Comparison of ENCODE assay signal across 10 mouse cellular contexts in the genomic region with DNA sequence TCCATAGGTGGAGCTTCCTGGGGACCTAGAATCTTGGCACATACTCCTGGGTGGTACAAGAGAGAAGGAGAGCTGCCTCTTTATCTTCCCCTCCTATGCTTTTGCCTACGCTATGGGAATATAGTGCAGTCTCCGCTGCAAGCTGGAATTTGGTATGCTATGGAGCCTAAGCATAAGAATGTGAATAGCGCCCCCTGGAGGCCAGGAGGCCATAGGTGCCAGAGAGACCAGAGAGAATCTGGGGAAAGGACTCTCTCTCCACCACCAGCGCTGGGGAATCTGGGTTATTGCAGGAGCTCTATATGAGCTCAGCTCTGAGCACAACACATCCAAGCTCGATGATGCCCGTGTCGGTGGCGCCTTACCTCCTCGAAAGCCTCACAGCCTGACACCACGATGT. TPM values are rescaled to one million over a fixed set of nuclear protein-coding genes. Genes with fewer than 3 reads are reported as not detected.
DNase-seq lines count a peak whose midpoint lies in the region; ATAC-seq and TF ChIP-seq lines count a peak whose summit lies in the region.
"Had no signal": no experiment of that assay in that cellular context is flagged by ENCODE, and none has a peak within 500 bp of the region (broad histone marks: within the 10 kb centered on the region; RNA-seq: fewer than 3 reads in every experiment).

No protein-coding gene starts in this region.

- no peak overlapping the region for H3K9ac ChIP-seq in liver, adult 2 months (ENCODE audit: low read depth, low read length)
- H3K9ac ChIP-seq in liver, embryonic 12.5 days, result no peak overlapping the region
- no peak overlapping the region for H3K9ac ChIP-seq in CH12.LX (ENCODE audit: insufficient read depth, low read depth)
- H3K9ac ChIP-seq: heart, embryonic 15.5 days; midbrain, embryonic 12.5 days had no signal

- TF ChIP-seq CTCF in liver, adult 2 months (IDR thresholded peaks at IDR 0.05; ENCODE audit: low read depth, low read length), result peak; percentile 71; the same call in 1 of the 2 replicates
- peak; percentile 47 to 64; a peak in 3 of 4 replicates for TF ChIP-seq CTCF in CH12.LX (conservative IDR thresholded peaks at IDR 0.05 in 1 of 2, IDR thresholded peaks at IDR 0.05 in 1 of 2; ENCODE audit: low read depth in 2 of 2, low read length in 2 of 2)

- H3K4me3 ChIP-seq in liver, adult 2 months (ENCODE audit: insufficient read depth, low read depth, low read length), result no peak overlapping the region
- no peak overlapping the region for H3K4me3 ChIP-seq in liver, embryonic 12.5 days
- H3K4me3 ChIP-seq in CH12.LX (replicated peaks in 1 of 3; ENCODE audit: low read depth in 2 of 3, low read length in 2 of 3, poor library complexity in 1 of 3), result no peak overlapping the region
- H3K4me3 ChIP-seq: heart, embryonic 15.5 days; midbrain, embryonic 12.5 days had no signal

- DNase-seq in liver, adult 2 months (ENCODE audit: extremely low read depth, low read depth, low spot score), result no peak
- DNase-seq in CH12.LX (ENCODE audit: extremely low read depth) (no peak), R1 (ENCODE audit: low read depth, low spot score) (peak; percentile 89)
- no peak for DNase-seq in left cerebral cortex, adult 8-10 months (ENCODE audit: low spot score in 2 of 2)
- DNase-seq in cerebellum, postnatal 25 days, result no peak
- DNase-seq: left cerebral cortex, postnatal 4 days had no signal

- in situ Hi-C loops in CH12.LX (cut with MboI; ENCODE audit: low pct_ligation_motif_present, low pct_unique_long_range_greater_than_20kb, low sequenced_read_pairs), result loop anchor here (25.0 kb wide), 1 partner anchor 355 kb away; no protein-coding TSS in a partner anchor

- H3K4me2 ChIP-seq in liver, embryonic 12.5 days, result no peak overlapping the region
- no peak overlapping the region for H3K4me2 ChIP-seq in CH12.LX (ENCODE audit: insufficient read depth, low read depth, poor library complexity, severe bottlenecking)
- H3K4me2 ChIP-seq: heart, embryonic 15.5 days; midbrain, embryonic 12.5 days had no signal

- TF ChIP-seq POLR2A in liver, adult 2 months (IDR thresholded peaks at IDR 0.05; ENCODE audit: extremely low read depth, insufficient read depth, low read length), result no peak
- TF ChIP-seq POLR2A in CH12.LX (IDR thresholded peaks at IDR 0.05; ENCODE audit: low read depth, low read length), result no peak

- peaks cover 24% of the 10 kb centered on the region for H3K4me1 ChIP-seq in liver, adult 2 months (ENCODE audit: control insufficient read depth, insufficient read depth, low read length)
- H3K4me1 ChIP-seq in liver, embryonic 12.5 days, result peaks cover 14% of the 10 kb centered on the region
- H3K4me1 ChIP-seq in CH12.LX (ENCODE audit: control insufficient read depth in 1 of 2, insufficient read depth in 2 of 2), result peaks cover 0 to 12% of the 10 kb centered on the region in 2 experiments; a peak in 2 of 4 replicates

- no peak for ATAC-seq in liver, embryonic 12.5 days
- ATAC-seq in megakaryocyte-erythroid progenitor cell, adult 5-6 weeks (replicated peaks; ENCODE audit: low FRiP score, low TSS enrichment, poor library complexity, severe bottlenecking), result peak; percentile 58

- no peak for TF ChIP-seq EP300 in CH12.LX (IDR thresholded peaks at IDR 0.05; ENCODE audit: low read length)

- no peaks in the 10 kb centered on the region for H3K9me3 ChIP-seq in liver, embryonic 12.5 days (replicated peaks)
- peaks cover 2% of the 10 kb centered on the region for H3K9me3 ChIP-seq in CH12.LX (replicated peaks; ENCODE audit: low read length)
- H3K9me3 ChIP-seq: heart, embryonic 15.5 days; midbrain, embryonic 12.5 days had no signal

- peaks cover 59% of the 10 kb centered on the region for H3K36me3 ChIP-seq in liver, adult 2 months (ENCODE audit: control insufficient read depth, insufficient read depth, low read length)
- H3K36me3 ChIP-seq in liver, embryonic 12.5 days, result peaks cover 92% of the 10 kb centered on the region
- H3K36me3 ChIP-seq in CH12.LX (replicated peaks in 1 of 2; ENCODE audit: control insufficient read depth in 1 of 2, insufficient read depth in 1 of 2, low read length in 1 of 2), result peaks cover 19 to 79% of the 10 kb centered on the region in 2 experiments

- WGBS in liver, adult 2 months, result 82% methylated on average over 10 of the region's 10 CpGs
- 80% methylated on average over 10 of the region's 10 CpGs for WGBS in liver, embryonic 12.5 days (ENCODE audit: insufficient replicate concordance)

- H3K79me2 ChIP-seq in liver, adult 2 months (ENCODE audit: control insufficient read depth, insufficient read depth, low read length), result peaks cover 17% of the 10 kb centered on the region; the same call in 1 of the 2 replicates
- no peaks in the 10 kb centered on the region for H3K79me2 ChIP-seq in CH12.LX (replicated peaks; ENCODE audit: control insufficient read depth, extremely low read depth, insufficient read depth, poor library complexity, severe bottlenecking)

- H3K27me3 ChIP-seq in liver, adult 2 months (ENCODE audit: control insufficient read depth, insufficient read depth, low read length), result no peaks in the 10 kb centered on the region
- H3K27me3 ChIP-seq in liver, embryonic 12.5 days (replicated peaks), result no peaks in the 10 kb centered on the region
- H3K27me3 ChIP-seq in CH12.LX (replicated peaks), result no peaks in the 10 kb centered on the region
- H3K27me3 ChIP-seq: heart, embryonic 15.5 days; midbrain, embryonic 12.5 days had no signal

- no peak for TF ChIP-seq RAD21 in CH12.LX (IDR thresholded peaks at IDR 0.05; ENCODE audit: low read depth, low read length)

- dilution Hi-C loops in CH12.LX (cut with MboI; ENCODE audit: extremely low pct_ligation_motif_present, extremely low pct_unique_long_range_greater_than_20kb, low sequenced_read_pairs), result no loop called here

- H3K27ac ChIP-seq in liver, adult 2 months (replicated peaks; ENCODE audit: insufficient read depth, low read depth, low read length), result 0 out of 2 replicates have a peak overlapping the region, but pooled peaks have one; percentile 5
- no peak overlapping the region for H3K27ac ChIP-seq in liver, embryonic 12.5 days
- no peak overlapping the region for H3K27ac ChIP-seq in CH12.LX (ENCODE audit: insufficient read depth, low read depth)
- H3K27ac ChIP-seq: heart, embryonic 15.5 days; midbrain, embryonic 12.5 days had no signal

TF ChIP-seq in CH12.LX, 34 proteins besides CTCF, POLR2A, EP300 and RAD21:
- no peak for TF ChIP-seq GABPA (IDR thresholded peaks at IDR 0.05; ENCODE audit: insufficient replicate concordance, low read depth, low read length)
- TF ChIP-seq ZC3H11A (IDR thresholded peaks at IDR 0.05; ENCODE audit: low read depth, low read length), result no peak
- TF ChIP-seq ELF1 (IDR thresholded peaks at IDR 0.05; ENCODE audit: low read depth, low read length), result no peak
- no peak for TF ChIP-seq IRF4 (IDR thresholded peaks at IDR 0.05; ENCODE audit: low read depth, low read length)
- no peak for TF ChIP-seq RCOR1 (conservative IDR thresholded peaks at IDR 0.05; ENCODE audit: low read depth, low read length)
- no peak for TF ChIP-seq MAX (IDR thresholded peaks at IDR 0.05; ENCODE audit: low read length)
- TF ChIP-seq POLR2AphosphoS2 (IDR thresholded peaks at IDR 0.05; ENCODE audit: low read depth, low read length), result no peak
- TF ChIP-seq MYC (IDR thresholded peaks at IDR 0.05; ENCODE audit: low read depth, low read length), result no peak
- TF ChIP-seq CHD2 (IDR thresholded peaks at IDR 0.05; ENCODE audit: low read length), result no peak

RNA-seq across cellular contexts. Expression of a gene that starts 14.0 kb away (rescaled TPM):
- total RNA-seq in liver, adult 2 months (2014; rRNA removed), result 563 and 653 TPM in 2 replicates
- 365 and 397 TPM in 2 replicates for polyA plus RNA-seq in liver, adult 2 months (2012; rRNA removed)
- 171 and 178 TPM in 2 replicates for polyA plus RNA-seq in liver, embryonic 12.5 days (2016; fragmentation: Nextera tagmentation; extraction: Ambion mirVana)
- 49.7 and 55.0 TPM in 2 replicates for total RNA-seq in CH12.LX (2012; rRNA removed)
- total RNA-seq in CH12.LX (2014; rRNA removed), result 54.8 and 63.5 TPM in 2 replicates
- 129 and 155 TPM in 2 replicates for polyA plus RNA-seq in CH12.LX (2012; ENCODE audit: insufficient read length, low read depth)
- total RNA-seq in megakaryocyte-erythroid progenitor cell, adult 5-6 weeks (2014; fragmentation: Nextera tagmentation), result 166 and 271 TPM in 2 replicates
- total RNA-seq in megakaryocyte-erythroid progenitor cell, adult 5-6 weeks (2017), result 101 and 114 TPM in 2 replicates
- total RNA-seq in left cerebral cortex, adult 8-10 months (2022), result 100 to 1,000 TPM; 154 to 172 (median 165) TPM

RNA-seq across cellular contexts. Expression of a gene that starts 21.1 kb away (rescaled TPM):
- 345 and 386 TPM in 2 replicates for total RNA-seq in liver, adult 2 months (2014; rRNA removed)
- polyA plus RNA-seq in liver, adult 2 months (2012; rRNA removed), result 395 and 462 TPM in 2 replicates
- polyA plus RNA-seq in liver, embryonic 12.5 days (2016; fragmentation: Nextera tagmentation; extraction: Ambion mirVana), result 7.2 and 7.3 TPM in 2 replicates
- total RNA-seq in CH12.LX (2012; rRNA removed), result not detected in 2 replicates
- not detected in 2 replicates for total RNA-seq in CH12.LX (2014; rRNA removed)
- not detected in 2 replicates for polyA plus RNA-seq in CH12.LX (2012; ENCODE audit: insufficient read length, low read depth)
- not detected in 2 replicates for total RNA-seq in megakaryocyte-erythroid progenitor cell, adult 5-6 weeks (2014; fragmentation: Nextera tagmentation)
- not detected in 2 replicates for total RNA-seq in megakaryocyte-erythroid progenitor cell, adult 5-6 weeks (2017)
- under 1 TPM in 1 of 4 experiments, not detected in 3; 0.28 TPM for total RNA-seq in left cerebral cortex, adult 8-10 months (2022)
- polyA plus RNA-seq: heart, embryonic 15.5 days had no signal

RNA-seq across cellular contexts. Expression of a gene that starts 50.8 kb away (rescaled TPM):
- total RNA-seq in liver, adult 2 months (2014; rRNA removed), result 84.6 and 88.6 TPM in 2 replicates
- polyA plus RNA-seq in liver, adult 2 months (2012; rRNA removed), result 56.3 and 68.3 TPM in 2 replicates
- polyA plus RNA-seq in liver, embryonic 12.5 days (2016; fragmentation: Nextera tagmentation; extraction: Ambion mirVana), result 1.2 and 1.3 TPM in 2 replicates
- not detected in 2 replicates for total RNA-seq in CH12.LX (2012; rRNA removed)
- total RNA-seq in CH12.LX (2014; rRNA removed), result not detected in 2 replicates
- not detected in 2 replicates for polyA plus RNA-seq in CH12.LX (2012; ENCODE audit: insufficient read length, low read depth)
- total RNA-seq in megakaryocyte-erythroid progenitor cell, adult 5-6 weeks (2014; fragmentation: Nextera tagmentation), result not detected in 2 replicates
- not detected in 2 replicates for total RNA-seq in megakaryocyte-erythroid progenitor cell, adult 5-6 weeks (2017)
- 10 to 100 TPM; 45.6 to 56.4 (median 48.8) TPM for total RNA-seq in left cerebral cortex, adult 8-10 months (2022)

Comparison
In these comparisons a context has a peak if more than half of its experiments do, and no peak if none do; other contexts are left out.
1. RNA of a gene that starts 21.1 kb away (total RNA-seq): 345 to 386 TPM in liver, adult 2 months; 0.28 TPM in left cerebral cortex, adult 8-10 months, not detected in CH12.LX and not detected in megakaryocyte-erythroid progenitor cell, adult 5-6 weeks; every median in the first group is over 100 times any median in the second.
2. RNA of a gene that starts 50.8 kb away (total RNA-seq): 84.6 to 88.6 TPM in liver, adult 2 months and 45.6 to 56.4 TPM in left cerebral cortex, adult 8-10 months; not detected in CH12.LX and not detected in megakaryocyte-erythroid progenitor cell, adult 5-6 weeks; every median in the first group is over 10 times any median in the second.